Mouse (Mus musculus) heart, embryonic 13.5 days (tissue): ENCODE results near the gene Tbc1d7. TPM values are rescaled to one million over a fixed set of nuclear protein-coding genes. Genes with fewer than 3 reads are reported as not detected.
A peak's percentile ranks its signal among the peaks of the same experiment; 100 is the strongest.

ENCODE experiments used
- ATAC-seq: fragments of 200-750 bp; cut with Nextera tagmentation; 2 replicates; pipeline ENCODE4 v1.8.0; 2017; ENCODE audit warnings: moderate TSS enrichment; ENCODE audit not compliant: insufficient number of reproducible peaks, low FRiP score, low TSS enrichment; ENCODE audit errors: extremely low read depth
- H3K27ac ChIP-seq: fragments of 300-500 bp; sonication (generic); replicated peaks from 2 replicates; pipeline ENCODE4 v1.5.1; 2015; ENCODE audit warnings: moderate library complexity, mild to moderate bottlenecking, inconsistent platforms
- H3K27me3 ChIP-seq: fragments of 300-500 bp; sonication (generic); replicated peaks from 2 replicates; pipeline ENCODE4 v1.6.1; 2015; ENCODE audit warnings: mild to moderate bottlenecking, inconsistent platforms
- H3K36me3 ChIP-seq: fragments of 300-500 bp; sonication (generic); 2 replicates; pipeline ENCODE4 v1.6.1; 2015; ENCODE audit warnings: mild to moderate bottlenecking, inconsistent platforms
- H3K4me1 ChIP-seq: fragments of 300-500 bp; sonication (generic); 2 replicates; pipeline ENCODE4 v1.6.1; 2015; ENCODE audit warnings: inconsistent platforms
- H3K4me2 ChIP-seq: fragments of 300-500 bp; sonication (generic); 2 replicates; pipeline ENCODE4 v1.6.1; 2015; ENCODE audit warnings: inconsistent platforms, mild to moderate bottlenecking, moderate library complexity
- H3K4me3 ChIP-seq: fragments of 300-500 bp; sonication (generic); 2 replicates; pipeline ENCODE4 v1.5.1; 2015; ENCODE audit warnings: moderate library complexity, mild to moderate bottlenecking, inconsistent platforms
- H3K9ac ChIP-seq: fragments of 300-500 bp; sonication (generic); 2 replicates; pipeline ENCODE4 v1.6.1; 2015; ENCODE audit warnings: inconsistent platforms, mild to moderate bottlenecking, moderate library complexity
- H3K9me3 ChIP-seq: fragments of 300-500 bp; sonication (generic); 2 replicates; pipeline ENCODE4 v1.6.1; 2016; ENCODE audit warnings: inconsistent platforms
- WGBS: fragments of 180-500 bp; shearing (Covaris S2); methylation state at CpG from one replicate; pipeline ENCODE4 v1.1.7; 2015; ENCODE audit warnings: mixed read lengths; 5-methylcytosine and 5-hydroxymethylcytosine counted together
- polyA plus RNA-seq: library from polyadenylated mRNA; unstranded; fragments of >200 nt; fragmentation: Nextera tagmentation; extraction: Ambion mirVana; gene quantifications from 2 replicates; pipeline ENCODE4 v1.2.1, GENCODE M21; 2015

The Tbc1d7 gene
- 55.9 and 60.9 TPM in 2 replicates for polyA plus RNA-seq

- Histone ChIP-seq H3K36me3 (peaks cover 25% of the 10 kb centered on the region), H3K27me3 (no peaks in the 10 kb centered on the region), H3K27ac (peak within 1 kb of the TSS; percentile 88), H3K9me3 (no peaks in the 10 kb centered on the region), H3K4me2 (peak within 1 kb of the TSS; percentile 84), H3K4me1 (peaks cover 14% of the 10 kb centered on the region), H3K4me3 (peak within 1 kb of the TSS; percentile 84), H3K9ac (peak within 1 kb of the TSS; percentile 95)
- peak; percentile 91 for ATAC-seq
- under 1% methylated on average over 48 of the region's 48 CpGs for whole genome bisulfite sequencing
Observed at GRCm38 (mm10) chr13:43171020-43171710, at the start of gene Tbc1d7. Tbc1d7 (minus strand) TSS chr13:43171501.

GRCm38 (mm10) chr13:43220635-43221034, 49.3 kb upstream of the Tbc1d7 start:
- Histone ChIP-seq H3K36me3 (no peaks in the 10 kb centered on the region), H3K4me1 (peaks cover 46% of the 10 kb centered on the region), H3K4me3 (no peak overlapping the region), H3K27me3 (no peaks in the 10 kb centered on the region), H3K27ac (no peak overlapping the region), H3K9me3 (0 out of 2 replicates have a peak, but pooled peaks cover 6% of the 10 kb centered on the region), H3K4me2 (no peak overlapping the region), H3K9ac (no peak overlapping the region)
- 94% methylated on average over 1 of the region's 1 CpGs for WGBS
- ATAC-seq: no peak

GRCm38 (mm10) chr13:43218764-43219163, 47.5 kb upstream of the Tbc1d7 start:
- Histone ChIP-seq H3K27ac (peak overlapping the region; percentile 29), H3K9ac (no peak overlapping the region), H3K36me3 (no peaks in the 10 kb centered on the region), H3K4me1 (peaks cover 49% of the 10 kb centered on the region), H3K4me3 (no peak overlapping the region), H3K9me3 (no peaks in the 10 kb centered on the region), H3K4me2 (no peak overlapping the region), H3K27me3 (no peaks in the 10 kb centered on the region)
- WGBS: 54% methylated on average over 4 of the region's 4 CpGs
- no peak for ATAC-seq

GRCm38 (mm10) chr13:43218284-43218683, 47.0 kb upstream of the Tbc1d7 start:
- Histone ChIP-seq H3K4me3 (no peak overlapping the region), H3K9me3 (no peaks in the 10 kb centered on the region), H3K27me3 (no peaks in the 10 kb centered on the region), H3K9ac (no peak overlapping the region), H3K4me1 (peaks cover 45% of the 10 kb centered on the region), H3K4me2 (no peak overlapping the region), H3K36me3 (no peaks in the 10 kb centered on the region), H3K27ac (peak overlapping the region; percentile 29)
- ATAC-seq: no peak
- 57% methylated on average over 4 of the region's 4 CpGs for WGBS

- Histone ChIP-seq H3K27ac (no peak overlapping the region), H3K4me1 (peaks cover 46% of the 10 kb centered on the region), H3K4me3 (no peak overlapping the region), H3K36me3 (no peaks in the 10 kb centered on the region), H3K9me3 (no peaks in the 10 kb centered on the region), H3K4me2 (no peak overlapping the region), H3K9ac (no peak overlapping the region), H3K27me3 (no peaks in the 10 kb centered on the region)
- no peak for ATAC-seq
- WGBS: 69% methylated on average over 4 of the region's 4 CpGs
Observed at GRCm38 (mm10) chr13:43217686-43218085, 46.4 kb upstream of the Tbc1d7 start.

- 56% methylated on average over 8 of the region's 8 CpGs for WGBS
Observed at GRCm38 (mm10) chr13:43217059-43217458, 45.8 kb upstream of the Tbc1d7 start.

GRCm38 (mm10) chr13:43215994-43216706, 44.8 kb upstream of the Tbc1d7 start:
- Histone ChIP-seq H3K4me1 (peaks cover 58% of the 10 kb centered on the region), H3K4me3 (no peak overlapping the region), H3K36me3 (no peaks in the 10 kb centered on the region), H3K27me3 (no peaks in the 10 kb centered on the region), H3K27ac (0 out of 2 replicates have a peak overlapping the region, but pooled peaks have one; percentile 9), H3K9me3 (no peaks in the 10 kb centered on the region), H3K9ac (no peak overlapping the region), H3K4me2 (no peak overlapping the region)
- no peak for ATAC-seq
- WGBS: 78% methylated on average over 9 of the region's 9 CpGs

More at GRCm38 (mm10) chr13:43217059-43217458, 45.8 kb upstream of the Tbc1d7 start:
- Histone ChIP-seq H3K4me3 (no peak overlapping the region), H3K4me2 (no peak overlapping the region), H3K36me3 (no peaks in the 10 kb centered on the region), H3K27me3 (no peaks in the 10 kb centered on the region), H3K4me1 (peaks cover 53% of the 10 kb centered on the region), H3K9ac (no peak overlapping the region), H3K9me3 (no peaks in the 10 kb centered on the region), H3K27ac (no peak overlapping the region)
- peak; percentile 34; the same call in 1 of the 2 replicates for ATAC-seq

- 23% methylated on average over 19 of the region's 19 CpGs for WGBS
- no peak overlapping the region; the same call in 1 of the 2 replicates for H3K4me3 ChIP-seq
- no peak overlapping the region for H3K27ac ChIP-seq
- no peak for ATAC-seq
- H3K9me3 ChIP-seq: no peaks in the 10 kb centered on the region
- H3K9ac ChIP-seq: no peak overlapping the region
- peaks cover 58% of the 10 kb centered on the region for H3K4me1 ChIP-seq
- H3K36me3 ChIP-seq: no peaks in the 10 kb centered on the region
- H3K27me3 ChIP-seq: no peaks in the 10 kb centered on the region
- H3K4me2 ChIP-seq: peak overlapping the region; percentile 42
Observed at GRCm38 (mm10) chr13:43215144-43215993, 44.1 kb upstream of the Tbc1d7 start.

GRCm38 (mm10) chr13:43212338-43212737, 41.0 kb upstream of the Tbc1d7 start:
- H3K27ac ChIP-seq: no peak overlapping the region; the same call in 1 of the 2 replicates
- WGBS: 43% methylated on average over 7 of the region's 7 CpGs
- H3K27me3 ChIP-seq: no peaks in the 10 kb centered on the region
- no peaks in the 10 kb centered on the region for H3K36me3 ChIP-seq
- peaks cover 51% of the 10 kb centered on the region for H3K4me1 ChIP-seq
- no peak overlapping the region for H3K4me3 ChIP-seq
- no peak for ATAC-seq
- H3K9me3 ChIP-seq: no peaks in the 10 kb centered on the region
- H3K9ac ChIP-seq: no peak overlapping the region
- H3K4me2 ChIP-seq: no peak overlapping the region

- 86% methylated on average over 5 of the region's 5 CpGs for WGBS
- no peak for ATAC-seq
- Histone ChIP-seq H3K9me3 (no peaks in the 10 kb centered on the region), H3K4me1 (peaks cover 44% of the 10 kb centered on the region), H3K4me3 (no peak overlapping the region), H3K27me3 (no peaks in the 10 kb centered on the region), H3K9ac (no peak overlapping the region), H3K4me2 (no peak overlapping the region), H3K36me3 (no peaks in the 10 kb centered on the region), H3K27ac (no peak overlapping the region)
Observed at GRCm38 (mm10) chr13:43210956-43211355, 39.7 kb upstream of the Tbc1d7 start.

GRCm38 (mm10) chr13:43209560-43209959, 38.3 kb upstream of the Tbc1d7 start:
- no peak for ATAC-seq
- 71% methylated on average over 5 of the region's 5 CpGs for WGBS

More at GRCm38 (mm10) chr13:43209560-43209959, 38.3 kb upstream of the Tbc1d7 start:
- Histone ChIP-seq H3K9me3 (no peaks in the 10 kb centered on the region), H3K27ac (no peak overlapping the region), H3K4me3 (no peak overlapping the region), H3K27me3 (no peaks in the 10 kb centered on the region), H3K36me3 (no peaks in the 10 kb centered on the region), H3K4me2 (no peak overlapping the region), H3K9ac (no peak overlapping the region), H3K4me1 (peaks cover 38% of the 10 kb centered on the region)
